Mouse (Mus musculus) left cerebral cortex, postnatal 4 days (tissue): ENCODE results near the gene Olfr917. TPM values are rescaled to one million over a fixed set of nuclear protein-coding genes. Genes with fewer than 3 reads are reported as not detected.

Experiments
- DNase-seq: peaks from one replicate; pipeline ENCODE4 v3.0.0-alpha.2; 2022
- intact Hi-C: fragments of 180-260 bp; cut with DNase I; formaldehyde crosslinking; loops from one replicate; pipeline ENCODE4 v1.15.1; 2025
- total RNA-seq, 2 experiments: library from RNA; stranded (reverse); gene quantifications; 2 replicates each; pipeline ENCODE4 v1.2.3; 2021

Olfr917 gene
- not detected for total RNA-seq

DNA sequence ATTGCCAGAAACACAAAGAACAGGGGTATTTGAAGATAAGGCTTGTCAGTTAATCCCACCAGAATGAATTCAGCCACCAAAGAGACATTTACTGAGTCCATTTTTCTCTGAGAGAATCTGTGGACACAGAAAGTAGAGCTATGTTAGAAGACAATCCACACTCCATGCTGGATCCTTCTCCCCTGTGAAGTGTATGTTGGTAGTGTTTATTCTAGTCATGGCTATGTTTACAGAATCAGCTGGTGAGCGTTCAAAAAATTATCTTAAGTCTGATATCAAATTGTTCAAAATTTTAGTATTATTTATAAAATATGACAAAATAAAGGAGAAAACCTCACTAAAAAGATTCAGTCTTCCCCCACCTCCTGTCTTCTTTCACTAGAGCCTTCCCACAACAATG is at the start of gene Olfr917:
TSS of gene Olfr917 (minus strand) at position 101 of the 400 bp plus-strand sequence.
- DNase-seq = no peak
- intact Hi-C loops = no loop called here

DNA sequence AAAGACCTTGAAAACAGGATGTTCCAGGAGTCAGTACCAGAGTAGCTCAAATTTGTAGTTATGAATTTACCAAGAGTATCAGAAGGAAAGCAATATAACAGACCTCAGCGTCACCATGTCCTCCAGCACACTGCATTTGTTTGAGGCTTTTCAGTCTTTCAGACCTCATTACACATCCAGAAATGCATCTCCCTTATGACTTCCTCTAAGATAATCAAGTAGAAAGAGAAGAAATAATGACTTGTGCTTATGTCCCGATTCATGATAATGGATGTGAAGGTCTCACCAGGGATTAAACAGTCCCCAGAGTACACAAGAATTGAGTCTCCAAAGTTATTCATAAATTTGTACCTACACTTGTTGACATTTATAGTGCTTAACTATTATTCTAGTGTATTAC is 8.9 kb upstream of the Olfr917 start, which contains the start of gene Olfr918:
TSS of gene Olfr918 (minus strand) at position 101 of the 400 bp plus-strand sequence.
- DNase-seq = no peak

GRCm38 (mm10) chr9:38672887-38673286 is 7.2 kb upstream of the Olfr917 start:
- DNase-seq = no peak
- intact Hi-C loops = no loop called here

More for the DNA sequence above, 8.9 kb upstream of the Olfr917 start, which contains the start of gene Olfr918:
- intact Hi-C loops = no loop called here

DNA sequence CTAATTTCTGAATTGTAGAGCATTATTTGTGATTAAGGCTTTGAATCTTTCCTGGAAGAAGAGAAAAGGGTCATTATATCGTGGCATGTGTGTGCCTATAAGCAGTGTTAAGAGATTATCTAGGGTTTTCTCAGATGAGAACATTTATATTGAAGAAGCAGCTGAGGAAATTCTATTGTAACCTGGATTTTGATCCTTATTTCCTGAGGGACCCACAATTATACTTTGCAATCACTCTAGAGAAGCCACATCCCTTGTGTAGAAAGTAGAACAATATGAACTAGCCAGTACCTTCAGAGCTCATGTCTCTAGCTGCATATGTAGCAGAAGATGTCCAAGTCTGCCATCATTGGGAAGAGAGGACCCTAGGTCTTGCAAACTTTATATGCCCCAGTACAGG is 5.9 kb downstream of the Olfr917 start, which contains the start of gene Olfr916:
TSS of gene Olfr916 (minus strand) at position 101 of the 400 bp plus-strand sequence.
- intact Hi-C loops = no loop called here
- no peak for DNase-seq

DNA sequence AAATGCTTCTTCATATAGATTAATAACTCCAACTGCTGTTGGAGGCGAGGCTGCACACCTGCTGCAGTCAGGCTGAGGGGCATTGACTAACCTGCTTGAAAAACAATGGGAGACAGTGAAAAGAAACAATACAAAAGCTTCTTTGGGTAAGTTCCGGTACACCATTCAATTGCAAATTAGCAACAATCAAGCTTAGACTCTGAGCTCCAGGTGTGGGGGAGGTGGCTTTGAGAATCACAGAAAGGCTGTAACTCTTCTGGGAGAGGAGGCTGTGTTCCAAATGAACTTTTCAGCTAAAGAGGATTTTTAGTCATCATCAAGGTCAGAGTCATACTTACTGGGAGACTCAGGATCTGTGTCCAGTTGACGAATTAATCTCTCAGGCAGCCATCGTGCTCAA is 33.2 kb downstream of the Olfr917 start:
- intact Hi-C loops = no loop called here

More for the DNA sequence above, 33.2 kb downstream of the Olfr917 start:
- DNase-seq = no peak

Other genes with a start within 250 kb of the Olfr917 start
- not detected for gene Olfr901, start 236.4 kb downstream of the Olfr917 start, total RNA-seq
- gene Olfr902, start 218.2 kb downstream of the Olfr917 start, total RNA-seq = not detected
- gene Olfr904, start 202.7 kb downstream of the Olfr917 start, total RNA-seq = not detected
- not detected for gene Olfr905, start 194.7 kb downstream of the Olfr917 start, total RNA-seq
- not detected for gene Olfr906, start 178.8 kb downstream of the Olfr917 start, total RNA-seq
- gene Olfr907, start 170.0 kb downstream of the Olfr917 start, total RNA-seq = not detected
- gene Olfr911-ps1, start 144.3 kb downstream of the Olfr917 start, total RNA-seq = not detected
- not detected for gene Olfr910, start 128.0 kb downstream of the Olfr917 start, total RNA-seq
- gene Olfr912, start 85.7 kb downstream of the Olfr917 start, total RNA-seq = not detected
- not detected for gene Olfr913, start 73.1 kb downstream of the Olfr917 start, total RNA-seq
- not detected for gene Olfr914, start 60.7 kb downstream of the Olfr917 start, total RNA-seq
- gene Olfr916, start 6.0 kb downstream of the Olfr917 start, total RNA-seq = not detected
- not detected for gene Olfr918, start 8.8 kb upstream of the Olfr917 start, total RNA-seq
- not detected for gene Olfr919, start 37.8 kb upstream of the Olfr917 start, total RNA-seq
- gene Vwa5a, start 52.4 kb upstream of the Olfr917 start, total RNA-seq = 1 to 10 TPM; 6.6 to 7.6 TPM
- gene Olfr920, start 86.5 kb upstream of the Olfr917 start, total RNA-seq = under 1 TPM in 1 of 2 experiments, not detected in 1; 0.06 TPM
- not detected for gene Olfr921, start 107.2 kb upstream of the Olfr917 start, total RNA-seq
- gene Olfr922, start 148.8 kb upstream of the Olfr917 start, total RNA-seq = not detected
- gene Olfr923, start 160.7 kb upstream of the Olfr917 start, total RNA-seq = not detected
- not detected for gene Olfr924, start 178.6 kb upstream of the Olfr917 start, total RNA-seq
- not detected for gene Olfr26, start 189.2 kb upstream of the Olfr917 start, total RNA-seq
- gene Olfr926, start 211.3 kb upstream of the Olfr917 start, total RNA-seq = not detected